Mouse (Mus musculus) natural killer cell, adult 2 months (primary cell): ENCODE measurements around the gene Txnrd1.

Source experiments
- DNase-seq, 2 experiments: peaks; one replicate each; pipeline ENCODE4 v3.0.0; 2022; ENCODE audit warnings: low spot score in 2 of 2

Gene Txnrd1

DNA sequence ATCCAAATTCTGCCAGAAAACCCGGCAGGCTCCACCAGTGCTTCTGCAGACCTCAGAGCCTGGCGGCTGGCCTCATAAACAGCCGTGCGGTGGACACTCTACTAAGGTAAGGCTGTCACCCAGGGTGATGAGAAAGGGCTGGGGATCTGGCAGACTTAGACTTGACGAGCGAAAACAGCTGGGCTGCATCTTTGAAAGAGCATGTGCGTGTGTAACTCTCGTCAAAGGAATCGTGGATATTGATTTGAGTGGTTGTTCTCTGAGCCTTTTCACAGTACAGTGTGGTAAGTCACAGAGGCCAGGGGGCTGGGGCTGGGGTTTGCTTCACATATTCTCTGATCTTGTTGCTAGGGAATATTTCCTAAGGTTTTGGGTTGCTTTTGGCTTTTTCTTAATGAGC, at the start of gene Txnrd1:
Gene Txnrd1, plus strand, starts transcription at position 26 of the 400 bp plus-strand sequence.
- DNase-seq = no peak

DNA sequence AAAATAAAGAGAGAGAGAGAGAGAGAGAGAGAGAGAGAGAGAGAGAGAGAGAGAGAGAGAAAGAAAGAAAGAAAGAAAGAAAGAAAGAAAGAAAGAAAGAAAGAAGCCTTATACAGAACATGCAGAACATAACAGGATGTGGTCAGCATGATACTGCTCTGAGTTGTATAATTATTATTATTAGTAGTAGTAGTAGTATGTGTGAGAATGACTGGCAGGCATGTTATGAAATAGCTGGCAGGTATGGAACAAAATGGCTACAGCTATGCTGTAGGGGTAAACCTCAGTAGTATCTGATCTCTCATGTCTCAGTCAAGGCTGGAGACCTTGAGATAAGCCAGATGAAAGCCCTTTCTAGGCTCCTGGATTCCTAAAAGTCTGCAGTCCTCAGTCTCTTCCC, 44.6 kb upstream of the Txnrd1 start:
- no peak for DNase-seq

DNA sequence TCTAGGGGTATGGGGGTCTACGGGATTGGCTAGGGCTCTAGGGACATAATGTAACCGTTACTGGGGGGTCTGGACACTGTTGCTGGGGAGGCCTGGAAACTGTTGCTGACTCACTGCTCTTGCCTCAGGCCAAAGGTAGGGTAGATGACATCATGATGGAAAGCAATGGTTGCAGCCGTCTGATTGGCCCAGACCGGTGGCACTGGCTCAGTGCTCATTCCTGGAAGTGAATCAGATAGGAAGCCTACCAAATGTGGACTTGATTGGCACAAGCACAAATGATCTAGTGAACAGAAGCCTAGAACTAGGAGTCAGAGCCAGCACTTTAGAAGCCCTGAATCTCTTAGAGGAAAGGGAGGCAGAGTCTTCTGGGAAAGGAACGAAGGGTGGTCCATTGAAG, 43.2 kb upstream of the Txnrd1 start:
- no peak for DNase-seq

DNA sequence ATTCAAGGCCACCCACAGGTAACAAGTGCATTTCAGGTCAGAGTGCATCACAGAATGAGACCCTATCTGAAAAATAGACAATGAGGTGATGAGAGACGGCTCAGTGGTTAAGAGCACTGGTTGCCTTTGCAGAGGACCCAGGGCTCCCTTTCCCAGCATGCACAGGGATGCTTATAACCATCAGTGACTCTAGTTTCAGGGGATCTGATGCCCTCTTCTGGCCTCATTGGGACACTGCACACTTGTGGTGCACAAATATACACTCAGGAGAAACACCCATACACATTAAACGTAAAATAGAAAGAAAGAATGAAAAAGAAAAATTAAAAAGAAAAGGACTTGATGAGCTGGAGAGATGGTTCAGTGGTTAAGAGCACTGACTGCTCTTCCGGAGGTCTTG, 42.0 kb upstream of the Txnrd1 start:
- no peak for DNase-seq

- no peak for DNase-seq
Observed at GRCm38 (mm10) chr10:82792311-82792710, 41.4 kb upstream of the Txnrd1 start.

- DNase-seq = no peak
Observed at GRCm38 (mm10) chr10:82795071-82795731, 38.5 kb upstream of the Txnrd1 start.

DNA sequence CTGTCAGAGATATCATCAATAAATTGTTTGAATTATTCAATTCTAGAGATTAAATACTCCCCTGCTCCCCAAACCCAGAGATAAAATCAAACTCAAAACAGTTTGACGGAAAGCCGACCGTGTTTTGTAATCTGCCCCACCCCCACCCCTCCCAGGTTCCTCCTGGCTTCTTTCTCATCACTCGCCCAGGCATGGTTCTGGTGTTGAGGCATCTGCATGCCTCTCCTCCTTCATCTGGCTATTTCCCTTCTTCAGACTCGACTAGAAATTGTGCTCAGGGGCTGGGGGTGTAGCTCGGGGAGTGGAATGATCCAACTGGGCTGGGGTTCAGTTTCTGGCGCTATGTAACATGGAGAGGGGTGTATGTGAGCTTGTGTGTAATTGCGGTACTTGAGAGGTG, 38.0 kb upstream of the Txnrd1 start:
- no peak for DNase-seq

DNA sequence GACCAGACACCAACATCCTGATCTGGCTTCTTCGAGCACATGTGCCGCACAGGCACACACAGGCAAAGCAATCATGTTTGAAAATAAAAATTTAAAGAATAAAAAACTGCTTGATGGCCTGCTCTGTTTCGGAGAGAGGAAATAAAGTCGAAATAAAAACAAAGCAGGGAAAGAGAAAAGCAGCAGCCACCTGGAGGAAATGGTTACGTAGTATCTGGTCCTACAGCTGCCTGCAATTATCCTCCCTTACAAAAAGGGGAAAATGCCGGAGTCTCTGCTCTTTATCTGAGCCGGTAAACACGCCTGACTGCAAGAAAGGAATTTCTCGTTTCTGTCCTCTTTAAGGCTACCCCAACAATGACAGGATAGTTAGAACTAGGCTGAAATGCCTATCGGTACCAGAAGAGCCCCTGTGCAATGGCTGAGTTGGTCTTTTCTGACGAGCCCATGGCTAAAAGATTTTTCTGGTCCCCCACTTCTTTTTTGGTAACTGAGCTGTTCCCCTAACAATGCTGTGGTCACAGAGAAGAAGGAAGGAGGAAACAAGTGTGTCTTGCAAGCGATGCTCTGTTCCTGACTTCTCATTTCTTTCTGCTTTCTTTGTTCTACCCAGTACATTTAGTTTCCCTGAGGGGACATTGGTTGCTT, 37.2 kb upstream of the Txnrd1 start:
- DNase-seq = no peak

DNA sequence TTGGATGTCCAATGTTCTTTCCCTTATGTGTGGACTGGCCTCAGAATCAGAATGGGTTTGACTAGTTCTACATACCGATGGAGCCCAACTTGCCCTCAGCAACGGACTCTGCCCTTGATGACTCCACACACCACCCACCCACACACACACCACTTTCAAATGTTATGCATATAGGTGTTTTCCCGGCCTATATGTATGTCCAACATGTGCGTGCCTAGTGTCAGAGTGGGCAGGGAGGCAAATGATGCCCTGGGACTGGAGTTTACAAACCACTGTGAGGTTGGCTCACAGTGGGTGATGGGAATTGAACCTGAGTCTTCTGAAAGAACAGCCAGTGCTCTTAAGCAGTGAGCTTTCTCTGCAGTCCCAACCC, 36.6 kb upstream of the Txnrd1 start:
- DNase-seq = no peak

GRCm38 (mm10) chr10:82798312-82798933, 35.3 kb upstream of the Txnrd1 start:
- DNase-seq = no peak

DNA sequence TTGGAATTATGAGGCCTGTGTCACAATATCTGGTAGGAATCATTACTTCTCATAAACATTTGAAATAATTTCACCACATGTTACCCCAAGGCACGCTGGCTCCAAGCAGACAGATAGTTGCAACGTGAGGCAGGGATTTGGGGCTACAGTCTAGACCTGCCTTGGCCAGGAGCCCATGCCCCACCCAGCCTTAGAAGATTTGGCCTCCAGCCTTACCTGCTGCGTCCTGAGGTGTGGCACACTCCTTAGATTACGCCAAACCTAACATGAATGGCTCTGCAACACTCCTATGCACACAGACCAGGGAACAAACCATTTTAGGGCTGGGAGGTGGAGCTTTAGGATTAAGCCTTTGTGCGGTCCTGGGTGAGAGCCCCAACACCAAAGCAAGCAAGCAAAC, 33.7 kb upstream of the Txnrd1 start:
- no peak for DNase-seq

- DNase-seq = no peak
Observed at GRCm38 (mm10) chr10:82804396-82804795, 29.4 kb upstream of the Txnrd1 start.

- no peak for DNase-seq
Observed at GRCm38 (mm10) chr10:82805111-82805510, 28.6 kb upstream of the Txnrd1 start.

DNA sequence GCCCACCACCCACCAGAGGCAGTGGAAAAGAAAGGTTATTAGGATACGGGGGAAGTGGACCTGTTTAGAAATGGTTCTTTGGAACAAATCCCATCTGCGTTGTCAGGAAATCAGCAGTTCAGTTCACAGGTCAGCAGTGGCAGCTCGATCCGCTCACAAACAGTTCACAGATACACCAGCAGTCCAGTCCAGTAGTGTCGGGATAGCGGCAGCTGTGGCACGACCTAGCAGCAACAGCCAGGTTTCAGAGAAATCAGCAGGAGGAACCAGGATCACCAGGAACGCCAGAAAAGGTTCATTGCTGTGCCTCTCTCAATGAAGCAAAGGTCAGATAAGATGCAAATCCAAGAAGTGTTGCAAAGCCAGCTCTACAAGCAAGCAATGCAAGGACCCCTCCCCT, 27.3 kb upstream of the Txnrd1 start:
- no peak for DNase-seq

DNA sequence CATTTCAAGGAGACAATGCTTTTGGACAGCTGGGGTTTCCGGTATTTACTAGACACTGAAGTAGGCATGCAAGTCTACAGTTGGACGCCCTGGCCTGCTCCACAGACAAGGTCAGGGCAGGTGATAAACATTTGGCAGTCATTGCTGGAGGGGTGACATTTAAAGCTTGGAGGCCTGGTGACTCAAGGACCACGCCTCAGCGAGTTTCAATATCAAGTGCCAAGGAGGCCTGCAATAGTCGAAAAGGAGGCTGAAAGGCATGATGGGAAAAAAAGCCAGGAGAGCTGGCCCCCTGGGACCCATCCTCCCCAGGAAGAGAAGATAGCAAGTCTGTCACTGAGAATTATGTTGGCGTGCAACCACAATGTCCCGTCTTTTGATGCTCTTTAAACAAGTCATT, 26.5 kb upstream of the Txnrd1 start:
- DNase-seq = no peak

DNA sequence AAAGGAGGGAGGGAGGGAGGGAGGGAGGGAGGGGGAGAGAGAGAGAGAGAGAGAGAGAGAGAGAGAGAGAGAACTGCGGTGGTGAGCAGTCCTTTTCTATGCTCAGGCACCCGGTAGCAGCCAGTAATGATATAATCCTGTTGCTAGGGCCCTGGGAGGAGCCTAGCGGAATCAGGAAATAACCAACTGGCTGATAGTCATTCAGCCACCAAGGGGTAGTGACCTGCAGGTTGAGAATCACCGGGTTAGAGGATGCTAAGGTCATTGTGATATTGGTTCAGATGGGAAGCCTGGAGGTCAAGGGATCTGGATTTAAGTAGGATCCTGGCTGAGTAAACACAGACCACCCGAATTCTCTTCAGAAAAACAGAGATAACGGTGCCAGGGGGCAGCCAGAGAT, 25.6 kb upstream of the Txnrd1 start:
- no peak for DNase-seq

DNA sequence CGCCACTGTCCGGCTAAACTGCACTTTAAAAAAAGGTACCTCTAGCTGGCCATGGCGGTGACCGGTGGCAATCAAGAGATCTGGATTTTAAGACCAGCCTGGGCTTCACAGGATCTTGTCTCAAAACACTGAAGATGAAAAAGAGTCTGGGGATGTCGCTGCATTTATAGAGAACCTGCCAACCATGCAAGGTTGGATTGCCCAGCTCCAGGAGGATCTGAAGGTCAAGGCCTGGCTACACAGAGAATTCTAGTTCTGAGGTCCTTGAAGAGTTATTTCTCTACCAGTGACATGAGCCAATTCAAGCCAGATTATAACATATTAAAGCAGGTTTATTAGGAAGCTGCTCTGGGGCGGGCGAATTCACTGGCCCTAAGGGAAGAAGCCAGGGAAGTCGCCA, 24.9 kb upstream of the Txnrd1 start:
- no peak for DNase-seq

DNA sequence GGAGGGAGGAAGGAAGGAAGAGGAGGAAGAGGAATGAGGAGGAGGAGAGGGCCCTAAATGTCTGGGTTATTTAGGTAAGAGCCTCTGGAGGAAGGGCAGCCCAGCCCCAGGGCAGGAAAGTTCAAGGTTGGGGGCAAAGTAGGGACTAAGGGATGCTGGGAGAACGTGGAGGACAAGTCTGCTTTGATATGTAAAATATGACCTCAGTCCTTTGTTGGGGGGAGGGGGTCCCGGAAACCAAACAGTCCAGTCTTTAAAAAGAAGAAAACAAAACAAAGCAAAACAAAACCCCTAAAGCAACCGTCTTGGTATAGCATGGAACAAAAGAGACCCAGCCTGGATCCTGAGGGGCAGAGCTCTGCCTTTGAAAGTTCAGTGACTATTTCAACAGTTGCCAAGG, 24.4 kb upstream of the Txnrd1 start:
- DNase-seq = no peak

DNA sequence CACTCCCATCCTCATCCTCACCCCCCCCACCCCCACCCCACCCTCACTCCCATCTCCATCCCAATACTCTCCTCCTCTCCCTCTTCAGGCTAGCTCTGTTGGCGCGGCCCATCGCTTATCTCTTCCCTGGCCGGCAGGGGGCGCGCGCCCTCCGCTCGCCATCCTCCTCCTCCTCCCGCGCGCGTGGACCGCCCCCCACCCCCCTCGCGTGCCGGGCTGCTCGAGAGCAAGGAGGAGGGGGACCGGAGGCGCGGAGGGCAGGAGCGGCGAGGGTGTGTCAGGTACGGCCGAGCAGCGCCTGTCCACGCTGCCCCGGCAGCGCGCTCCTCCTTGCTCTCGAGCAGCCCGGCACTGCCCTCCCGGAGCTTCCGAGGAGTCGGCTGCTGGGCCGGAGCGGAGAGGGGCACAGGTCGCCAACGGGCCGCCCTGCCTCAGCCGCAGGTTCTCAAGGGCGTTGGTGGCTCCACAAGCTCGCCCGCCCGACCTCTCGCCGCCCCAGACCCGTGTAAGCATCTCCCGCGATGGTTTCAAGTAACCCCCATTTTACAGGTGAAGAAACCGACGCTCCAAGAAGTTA, 21.8 kb upstream of the Txnrd1 start:
- DNase-seq = peak; percentile 46 to 76

GRCm38 (mm10) chr10:82814096-82814970, 19.4 kb upstream of the Txnrd1 start:
- DNase-seq = peak; percentile 29 to 61

- DNase-seq = no peak
Observed at GRCm38 (mm10) chr10:82816441-82816840, 17.3 kb upstream of the Txnrd1 start.

- DNase-seq = no peak
Observed at GRCm38 (mm10) chr10:82817514-82817913, 16.2 kb upstream of the Txnrd1 start.
